Mouse (Mus musculus) kidney, adult 8-10 months (tissue): ENCODE data around the gene Vmn1r14.
"Not testable (repeated sequence)": the region's sequence is repeated elsewhere in the genome, so short reads cannot be mapped to it uniquely, and the experiment has no call there.

ENCODE experiments used
- DNase-seq, 2 experiments: peaks; one replicate each; pipeline ENCODE4 v3.0.0; 2022

Gene Vmn1r14

GRCm38 (mm10) chr6:57231386-57231785, at the start of gene Vmn1r14:
Gene Vmn1r14, plus strand, starts transcription at chr6:57231686.
- DNase-seq, result no peak

- DNase-seq, result peak; percentile 34 to 47
Measured at GRCm38 (mm10) chr6:57190016-57190415, 41.5 kb upstream of the Vmn1r14 start.

GRCm38 (mm10) chr6:57202990-57203389, 28.5 kb upstream of the Vmn1r14 start, which contains the start of gene Vmn1r13:
Gene Vmn1r13, plus strand, starts transcription at chr6:57203290.
- not testable (repeated sequence) for DNase-seq

GRCm38 (mm10) chr6:57257652-57258051, 26.2 kb downstream of the Vmn1r14 start, which contains the start of gene Vmn1r15:
Gene Vmn1r15, plus strand, starts transcription at chr6:57257952.
- no peak for DNase-seq

- no peak for DNase-seq
Measured at GRCm38 (mm10) chr6:57260990-57261389, 29.5 kb downstream of the Vmn1r14 start.

- DNase-seq, result no peak
Measured at GRCm38 (mm10) chr6:57271881-57272280, 40.4 kb downstream of the Vmn1r14 start.

GRCm38 (mm10) chr6:57272517-57272916, 41.0 kb downstream of the Vmn1r14 start:
- DNase-seq, result no peak

GRCm38 (mm10) chr6:57278952-57279351, 47.5 kb downstream of the Vmn1r14 start:
- no peak for DNase-seq
